Mouse (Mus musculus) liver, postnatal 0 days (tissue): ENCODE results near the gene Baiap2l2.

ENCODE experiments used
- CTCF ChIP-seq: sonication (generic); IDR thresholded peaks from 2 replicates; pipeline ENCODE4 v1.5.1; 2016; ENCODE audit warnings: antibody characterized with exemption, low read depth
- EP300 ChIP-seq: IDR thresholded peaks from 2 replicates; pipeline ENCODE4 v1.6.1; 2016; ENCODE audit warnings: antibody characterized with exemption, low read depth, mild to moderate bottlenecking

DNA sequence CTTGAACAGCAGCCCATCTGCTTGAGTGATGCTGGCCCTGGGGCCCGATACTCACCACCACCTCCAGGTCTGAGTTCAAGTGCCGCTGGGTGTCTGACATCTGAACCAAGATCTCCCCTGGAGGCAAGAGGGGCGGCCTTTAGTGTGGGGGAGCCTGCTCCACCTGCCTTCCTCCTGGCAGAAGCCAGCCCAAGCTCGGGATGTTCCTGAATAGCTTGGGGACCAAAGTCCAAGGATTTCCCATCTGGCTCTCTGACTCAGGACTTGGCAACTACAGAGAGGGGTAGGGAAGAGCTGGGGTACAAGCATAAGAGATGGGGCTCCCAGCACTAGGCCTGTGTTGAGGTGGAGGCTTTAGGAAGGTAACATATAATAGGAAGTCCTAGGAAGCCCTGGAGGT is 2.0 kb downstream of the Baiap2l2 start:
- no peak for TF ChIP-seq CTCF
- TF ChIP-seq EP300 = no peak
